Mouse (Mus musculus): ENCODE measurements around the gene Utp4. TPM values are rescaled to one million over a fixed set of nuclear protein-coding genes. Genes with fewer than 3 reads are reported as not detected.

Gene Utp4
- polyA plus RNA-seq, 2 experiments, result 27.3 to 35.1 TPM

- DNase-seq (ENCODE audit: low read depth in 3 of 3, low spot score in 3 of 3) (no peak), ATAC-seq (ENCODE audit: insufficient read depth) (no peak)
- peaks cover 33% of the 10 kb centered on the region for H3K27me3 ChIP-seq (ENCODE audit: control insufficient read depth, insufficient read depth, low read length)
- TF ChIP-seq CTCF (IDR thresholded peaks at IDR 0.05; ENCODE audit: low read depth), result no peak
- no peak for TF ChIP-seq EP300 (IDR thresholded peaks at IDR 0.05; ENCODE audit: low read depth)
- H3K9ac ChIP-seq (replicated peaks), result no peak overlapping the region
- H3K4me1 ChIP-seq (replicated peaks; ENCODE audit: control insufficient read depth in 2 of 2, insufficient read depth in 2 of 2, low read length in 1 of 2), result peaks cover 0 to 5% of the 10 kb centered on the region in 2 experiments; a peak in 2 of 4 replicates
- H3K27ac ChIP-seq, result no peak overlapping the region
- no peaks in the 10 kb centered on the region for H3K36me3 ChIP-seq (replicated peaks; ENCODE audit: control insufficient read depth, insufficient read depth, low read depth)
- WGBS (ENCODE audit: insufficient replicate concordance), result 51% methylated on average over 14 of the region's 14 CpGs
- no peaks in the 10 kb centered on the region for H3K9me3 ChIP-seq (ENCODE audit: control insufficient read depth, low read length)
- H3K4me3 ChIP-seq (ENCODE audit: insufficient read depth in 1 of 2, low read depth in 2 of 2, low read length in 2 of 2), result peak overlapping the region; percentile 55 to 65; a peak in 3 of 4 replicates
- peak overlapping the region; percentile 84 for H3K4me2 ChIP-seq (ENCODE audit: low read depth)
These were observed 43.8 kb downstream of the Utp4 start for GRCm38 (mm10) chr8:106937081-106937800.

GRCm38 (mm10) chr8:106941806-106942205 is 48.4 kb downstream of the Utp4 start:
- Histone ChIP-seq H3K27me3 (ENCODE audit: control insufficient read depth, insufficient read depth, low read length) (peaks cover 14% of the 10 kb centered on the region), H3K4me1 (replicated peaks; ENCODE audit: control insufficient read depth in 2 of 2, insufficient read depth in 2 of 2, low read length in 1 of 2) (no peaks in the 10 kb centered on the region), H3K9me3 (ENCODE audit: control insufficient read depth, low read length) (no peaks in the 10 kb centered on the region), H3K4me3 (ENCODE audit: insufficient read depth in 1 of 2, low read depth in 2 of 2, low read length in 2 of 2) (no peak overlapping the region), H3K9ac (replicated peaks) (no peak overlapping the region), H3K4me2 (ENCODE audit: low read depth) (no peak overlapping the region), H3K27ac (no peak overlapping the region), H3K36me3 (replicated peaks; ENCODE audit: control insufficient read depth, insufficient read depth, low read depth) (no peaks in the 10 kb centered on the region)
- 84% methylated on average over 3 of the region's 3 CpGs for WGBS (ENCODE audit: insufficient replicate concordance)
- no peak for TF ChIP-seq CTCF (IDR thresholded peaks at IDR 0.05; ENCODE audit: low read depth)
- no peak for DNase-seq (ENCODE audit: low read depth in 3 of 3, low spot score in 3 of 3)
- ATAC-seq (ENCODE audit: insufficient read depth), result no peak

GRCm38 (mm10) chr8:106943874-106944418 is 50.5 kb downstream of the Utp4 start:
- Histone ChIP-seq H3K27ac (no peak overlapping the region), H3K4me1 (replicated peaks; ENCODE audit: control insufficient read depth in 2 of 2, insufficient read depth in 2 of 2, low read length in 1 of 2) (no peaks in the 10 kb centered on the region), H3K36me3 (replicated peaks; ENCODE audit: control insufficient read depth, insufficient read depth, low read depth) (no peaks in the 10 kb centered on the region), H3K27me3 (ENCODE audit: control insufficient read depth, insufficient read depth, low read length) (no peaks in the 10 kb centered on the region), H3K4me2 (ENCODE audit: low read depth) (no peak overlapping the region), H3K9ac (replicated peaks) (no peak overlapping the region), H3K9me3 (ENCODE audit: control insufficient read depth, low read length) (no peaks in the 10 kb centered on the region), H3K4me3 (ENCODE audit: insufficient read depth in 1 of 2, low read depth in 2 of 2, low read length in 2 of 2) (no peak overlapping the region)
- 72% methylated on average over 3 of the region's 3 CpGs for WGBS (ENCODE audit: insufficient replicate concordance)
- DNase-seq (ENCODE audit: low read depth in 3 of 3, low spot score in 3 of 3) (no peak), ATAC-seq (ENCODE audit: insufficient read depth) (no peak)
- TF ChIP-seq EP300 (IDR thresholded peaks at IDR 0.05; ENCODE audit: low read depth), result no peak
- no peak for TF ChIP-seq CTCF (IDR thresholded peaks at IDR 0.05; ENCODE audit: low read depth)

GRCm38 (mm10) chr8:106944756-106945155 is 51.3 kb downstream of the Utp4 start:
- Histone ChIP-seq H3K27ac (no peak overlapping the region), H3K4me3 (ENCODE audit: insufficient read depth in 1 of 2, low read depth in 2 of 2, low read length in 2 of 2) (no peak overlapping the region), H3K27me3 (ENCODE audit: control insufficient read depth, insufficient read depth, low read length) (no peaks in the 10 kb centered on the region), H3K9ac (replicated peaks) (no peak overlapping the region), H3K4me1 (replicated peaks; ENCODE audit: control insufficient read depth in 2 of 2, insufficient read depth in 2 of 2, low read length in 1 of 2) (no peaks in the 10 kb centered on the region), H3K36me3 (replicated peaks; ENCODE audit: control insufficient read depth, insufficient read depth, low read depth) (no peaks in the 10 kb centered on the region), H3K9me3 (ENCODE audit: control insufficient read depth, low read length) (no peaks in the 10 kb centered on the region), H3K4me2 (ENCODE audit: low read depth) (no peak overlapping the region)
- DNase-seq (ENCODE audit: low read depth in 3 of 3, low spot score in 3 of 3), result no peak
- no peak for ATAC-seq (ENCODE audit: insufficient read depth)
- TF ChIP-seq CTCF (IDR thresholded peaks at IDR 0.05; ENCODE audit: low read depth) (no peak), EP300 (IDR thresholded peaks at IDR 0.05; ENCODE audit: low read depth) (no peak)
- 61% methylated on average over 3 of the region's 3 CpGs for WGBS (ENCODE audit: insufficient replicate concordance)

GRCm38 (mm10) chr8:106948678-106949243 is 55.3 kb downstream of the Utp4 start:
- no peaks in the 10 kb centered on the region for H3K27me3 ChIP-seq (ENCODE audit: control insufficient read depth, insufficient read depth, low read length)
- H3K4me3 ChIP-seq (ENCODE audit: insufficient read depth in 1 of 2, low read depth in 2 of 2, low read length in 2 of 2), result no peak overlapping the region
- ATAC-seq (ENCODE audit: insufficient read depth), result no peak
- H3K9me3 ChIP-seq (ENCODE audit: control insufficient read depth, low read length), result no peaks in the 10 kb centered on the region
- WGBS (ENCODE audit: insufficient replicate concordance), result 66% methylated on average over 3 of the region's 3 CpGs
- H3K27ac ChIP-seq, result no peak overlapping the region
- peaks cover 0 to 3% of the 10 kb centered on the region in 2 experiments; a peak in 1 of 4 replicates for H3K4me1 ChIP-seq (replicated peaks; ENCODE audit: control insufficient read depth in 2 of 2, insufficient read depth in 2 of 2, low read length in 1 of 2)
- no peak for TF ChIP-seq EP300 (IDR thresholded peaks at IDR 0.05; ENCODE audit: low read depth)
- TF ChIP-seq CTCF (IDR thresholded peaks at IDR 0.05; ENCODE audit: low read depth), result no peak
- no peak for DNase-seq (ENCODE audit: low read depth in 3 of 3, low spot score in 3 of 3)
- H3K36me3 ChIP-seq (replicated peaks; ENCODE audit: control insufficient read depth, insufficient read depth, low read depth), result no peaks in the 10 kb centered on the region
- no peak overlapping the region for H3K9ac ChIP-seq (replicated peaks)
- no peak overlapping the region for H3K4me2 ChIP-seq (ENCODE audit: low read depth)
